In the genomic region with DNA sequence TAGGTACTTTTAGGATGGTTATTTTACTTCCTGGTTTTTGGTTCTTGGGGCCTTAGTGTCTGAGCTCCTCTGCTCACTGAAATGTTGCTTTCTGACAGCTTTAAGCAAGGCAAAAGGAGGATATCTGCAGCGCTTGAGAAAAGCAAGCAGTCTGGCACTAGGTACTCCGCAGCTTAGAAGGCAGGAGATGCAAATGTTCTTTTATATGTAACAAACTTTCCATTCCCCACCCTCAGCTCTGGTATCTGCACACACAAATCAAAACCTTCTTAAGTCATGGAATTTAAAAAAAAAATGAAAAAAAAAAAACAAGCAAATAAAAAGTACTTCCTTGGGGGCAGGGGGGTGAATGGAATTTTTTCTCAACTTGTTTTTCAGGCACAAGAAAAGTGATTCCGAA, we compare ENCODE assay signal across 25 mouse cellular contexts. TPM values are rescaled to one million over a fixed set of nuclear protein-coding genes. Genes with fewer than 3 reads are reported as not detected.
DNase-seq lines count a peak whose midpoint lies in the region; ATAC-seq and TF ChIP-seq lines count a peak whose summit lies in the region.
"Had no signal": no experiment of that assay in that cellular context is flagged by ENCODE, and none has a peak within 500 bp of the region (broad histone marks: within the 10 kb centered on the region; RNA-seq: fewer than 3 reads in every experiment).

No protein-coding gene starts in this region.

- no peak overlapping the region for H3ac ChIP-seq in myocyte (ENCODE audit: control insufficient read depth, insufficient read length)

- H3K4me3 ChIP-seq in myocyte, result no peak overlapping the region
- H3K4me3 ChIP-seq: forebrain, embryonic 15.5 days; heart, embryonic 15.5 days; hindbrain, embryonic 13.5 days had no signal

- no peaks in the 10 kb centered on the region for H3K79me2 ChIP-seq in myocyte (ENCODE audit: control insufficient read depth, insufficient read depth)

- ATAC-seq in activated CD4-positive, CD25-positive, alpha-beta regulatory T cell, adult 4 months, result peak; percentile 12
- ATAC-seq in erythroblast, adult 5-6 weeks (replicated peaks; ENCODE audit: low FRiP score, poor library complexity, severe bottlenecking), result no peak
- ATAC-seq: forebrain, embryonic 15.5 days; intestine, postnatal 0 days had no signal

- TF ChIP-seq POLR2A in myocyte (IDR thresholded peaks at IDR 0.05; ENCODE audit: insufficient read length, low read depth), result no peak

- H3K36me3 ChIP-seq in myocyte (ENCODE audit: control insufficient read depth, insufficient read depth), result no peaks in the 10 kb centered on the region
- H3K36me3 ChIP-seq: forebrain, embryonic 15.5 days; heart, embryonic 15.5 days; hindbrain, embryonic 13.5 days had no signal

- peak overlapping the region; percentile 24 for H3K4me2 ChIP-seq in myocyte (ENCODE audit: low read depth)
- H3K4me2 ChIP-seq: forebrain, embryonic 15.5 days; heart, embryonic 11.5 days; heart, embryonic 15.5 days; hindbrain, embryonic 13.5 days had no signal

- H3K27me3 ChIP-seq in myocyte (ENCODE audit: control insufficient read depth, insufficient read depth, insufficient read length), result no peaks in the 10 kb centered on the region
- H3K27me3 ChIP-seq: forebrain, embryonic 15.5 days; heart, embryonic 15.5 days; hindbrain, embryonic 13.5 days had no signal

- peak; percentile 57 for DNase-seq in heart, adult 11 months
- DNase-seq in heart, adult 9 months (ENCODE audit: low spot score in 2 of 2), result no peak
- DNase-seq in CD4-positive, CD25-positive, alpha-beta regulatory T cell, adult 2 months (ENCODE audit: low read depth, low spot score), result peak; percentile 68
- no peak for DNase-seq in testis, postnatal 14 days (ENCODE audit: low spot score)
- no peak for DNase-seq in embryo, embryonic 10.5 days (ENCODE audit: low spot score)
- DNase-seq: adrenal gland, adult 8-10 months; adrenal gland, postnatal 36 days; cerebellum, adult 11 months; cerebellum, adult 8-10 months; cerebellum, postnatal 25 days; gastrocnemius, postnatal 36 days; heart, adult 18-20 months; heart, postnatal 14 days had no signal

TF ChIP-seq in myocyte, 11 proteins besides CTCF, POLR2A, EP300 and RAD21:
- TF ChIP-seq MAX (IDR thresholded peaks at IDR 0.05; ENCODE audit: low read depth) (no peak), CEBPB (IDR thresholded peaks at IDR 0.05; ENCODE audit: insufficient read depth, poor library complexity, severe bottlenecking) (no peak), USF1 (IDR thresholded peaks at IDR 0.05; ENCODE audit: low read depth) (no peak), MYOD1 (IDR thresholded peaks at IDR 0.05; ENCODE audit: control insufficient read depth in 1 of 3, insufficient read length in 2 of 3, low read depth in 2 of 3) (no peak), TCF3 (IDR thresholded peaks at IDR 0.05; ENCODE audit: insufficient read length, low read depth) (no peak), REST (IDR thresholded peaks at IDR 0.05; ENCODE audit: insufficient read depth, insufficient read length) (no peak), E2F4 (IDR thresholded peaks at IDR 0.05; ENCODE audit: insufficient read depth) (no peak), TCF12 (IDR thresholded peaks at IDR 0.05; ENCODE audit: insufficient read depth, poor library complexity, severe bottlenecking) (no peak), POLR2AphosphoS2 (IDR thresholded peaks at IDR 0.05; ENCODE audit: insufficient read length, low read depth) (no peak), SRF (IDR thresholded peaks at IDR 0.05; ENCODE audit: control insufficient read depth, insufficient read length, low read depth) (no peak), MYOG (IDR thresholded peaks at IDR 0.05; ENCODE audit: control insufficient read depth in 1 of 3, insufficient read depth in 1 of 3, insufficient read length in 2 of 3, low read depth in 2 of 3) (no peak)

RNA-seq across cellular contexts. Expression of a gene that starts 3.5 kb away (rescaled TPM):
- 100 to 1,000 TPM; 474 to 595 TPM for polyA plus RNA-seq in activated CD4-positive, CD25-positive, alpha-beta regulatory T cell, adult 4 months (2017; shearing (Covaris generic))
- not detected for polyA plus RNA-seq in myocyte (2012; fragmentation: generic; extraction: Trizol)
- not detected in 2 replicates for total RNA-seq in erythroblast, adult 5-6 weeks (2015; ENCODE audit: low replicate concordance)
- 0.43 TPM in 1 of 2 replicates, not detected in the other for total RNA-seq in erythroblast, adult 5-6 weeks (2017; ENCODE audit: low replicate concordance)
- total RNA-seq: adrenal gland, postnatal 36 days; gastrocnemius, adult 8-10 months; gastrocnemius, postnatal 36 days; MEL had no signal
- polyA plus RNA-seq: C2C12; forebrain, embryonic 11.5 days had no signal

Comparison
In these comparisons a context has a peak if more than half of its experiments do, and no peak if none do; other contexts are left out.
1. DNase-seq: peak in heart, adult 11 months (single experiment) and CD4-positive, CD25-positive, alpha-beta regulatory T cell, adult 2 months (single experiment); none in heart, adult 9 months (0 of 2), testis, postnatal 14 days (single experiment) and embryo, embryonic 10.5 days (single experiment).
2. RNA of a gene that starts 3.5 kb away (polyA plus RNA-seq): 474 to 595 TPM in activated CD4-positive, CD25-positive, alpha-beta regulatory T cell, adult 4 months; not detected in myocyte (single experiment); every median in the first group is over 100 times any median in the second.